Mouse (Mus musculus): Measurements from ENCODE around the gene Arfgap3. TPM values are rescaled to one million over a fixed set of nuclear protein-coding genes. Genes with fewer than 3 reads are reported as not detected.
A peak's percentile ranks its signal among the peaks of the same experiment; 100 is the strongest.

Gene Arfgap3
- total and polyA plus RNA-seq, 3 experiments, result 8.2 to 12.4 TPM; not detected in 1

- Histone ChIP-seq H3K36me3 (ENCODE audit: control insufficient read depth in 1 of 2, insufficient read depth in 2 of 2, low read length in 2 of 2) (peaks cover 0 to 10% of the 10 kb centered on the region in 2 experiments; a peak in 2 of 4 replicates), H3K4me1 (ENCODE audit: control insufficient read depth in 1 of 2, insufficient read depth in 2 of 2, low read length in 2 of 2) (peaks cover 6 to 17% of the 10 kb centered on the region in 2 experiments; a peak in 3 of 4 replicates), H3K27ac (ENCODE audit: control insufficient read depth, low read depth, low read length) (no peak overlapping the region), H3K79me2 (ENCODE audit: control insufficient read depth, insufficient read depth, low read length, poor library complexity) (no peaks in the 10 kb centered on the region), H3K9me3 (replicated peaks; ENCODE audit: insufficient read depth, low read length) (no peaks in the 10 kb centered on the region), H3K4me3 (ENCODE audit: control insufficient read depth in 1 of 2, insufficient read depth in 1 of 2, low read depth in 2 of 2, low read length in 2 of 2) (no peak overlapping the region), H3K27me3 (ENCODE audit: control insufficient read depth in 1 of 2, insufficient read depth in 2 of 2, low read length in 2 of 2) (no peaks in the 10 kb centered on the region), H3K9ac (ENCODE audit: control insufficient read depth, low read depth, low read length, poor library complexity, severe bottlenecking) (no peak overlapping the region)
- DNase-seq (ENCODE audit: low read depth, low spot score), result no peak
- TF ChIP-seq MEF2A (IDR thresholded peaks at IDR 0.05; ENCODE audit: extremely low read depth, insufficient replicate concordance, low read depth, low read length, poor library complexity, severe bottlenecking), result no peak
- peak; percentile 24; the same call in 1 of the 2 replicates for TF ChIP-seq RCOR1 (IDR thresholded peaks at IDR 0.05; ENCODE audit: low read depth, low read length)
- 0 out of 2 replicates have a peak, but pooled peaks have one; percentile 21 for TF ChIP-seq MYC (IDR thresholded peaks at IDR 0.05; ENCODE audit: low read depth, low read length)
- TF ChIP-seq BHLHE40 (IDR thresholded peaks at IDR 0.05; ENCODE audit: borderline replicate concordance, low read depth, low read length), result no peak
- no peak for TF ChIP-seq CHD2 (IDR thresholded peaks at IDR 0.05; ENCODE audit: low read length)
- no peak for TF ChIP-seq E2F4 (IDR thresholded peaks at IDR 0.05; ENCODE audit: borderline replicate concordance, low read depth, low read length)
- no peak for TF ChIP-seq TBP (IDR thresholded peaks at IDR 0.05; ENCODE audit: low read depth, low read length)
- TF ChIP-seq JUND (IDR thresholded peaks at IDR 0.05; ENCODE audit: low read depth, low read length), result no peak
- no peak for TF ChIP-seq USF2 (IDR thresholded peaks at IDR 0.05; ENCODE audit: borderline replicate concordance in 1 of 2, insufficient read depth in 1 of 2, low read depth in 1 of 2, low read length in 2 of 2)
- peak; percentile 65 for TF ChIP-seq GATA1 (IDR thresholded peaks at IDR 0.05; ENCODE audit: low read depth, low read length)
- no peak for TF ChIP-seq NELFE (IDR thresholded peaks at IDR 0.05; ENCODE audit: low read depth, low read length)
- peak; percentile 77 for TF ChIP-seq TCF12 (IDR thresholded peaks at IDR 0.05; ENCODE audit: low read depth, low read length)
- TF ChIP-seq POLR2AphosphoS5 (IDR thresholded peaks at IDR 0.05; ENCODE audit: borderline replicate concordance, low read depth, low read length), result no peak
- no peak for TF ChIP-seq MYB (IDR thresholded peaks at IDR 0.05; ENCODE audit: low read depth, low read length)
- peak; percentile 19; the same call in 1 of the 2 replicates for TF ChIP-seq TAL1 (IDR thresholded peaks at IDR 0.05; ENCODE audit: low read length)
- TF ChIP-seq MAX (IDR thresholded peaks at IDR 0.05; ENCODE audit: low read length), result no peak
- peak; percentile 39; the same call in 1 of the 2 replicates for TF ChIP-seq ETS1 (IDR thresholded peaks at IDR 0.05; ENCODE audit: low read depth, low read length)
- TF ChIP-seq EP300 (IDR thresholded peaks at IDR 0.05; ENCODE audit: low read depth in 1 of 2, low read length in 2 of 2), result peak; percentile 69 to 73
- TF ChIP-seq ELF1 (IDR thresholded peaks at IDR 0.05; ENCODE audit: low read depth, low read length), result no peak
- no peak for TF ChIP-seq CHD1 (IDR thresholded peaks at IDR 0.05; ENCODE audit: low read depth, low read length)
- TF ChIP-seq POLR2A (IDR thresholded peaks at IDR 0.05; ENCODE audit: control insufficient read depth in 1 of 2, insufficient read depth in 1 of 2, low read depth in 1 of 2, low read length in 2 of 2, poor library complexity in 1 of 2), result no peak
- TF ChIP-seq NRF1 (IDR thresholded peaks at IDR 0.05; ENCODE audit: insufficient read depth, low read depth, low read length, poor library complexity, severe bottlenecking), result no peak
- no peak for TF ChIP-seq SIN3A (IDR thresholded peaks at IDR 0.05; ENCODE audit: low read length)
- no peak for TF ChIP-seq SMC3 (IDR thresholded peaks at IDR 0.05; ENCODE audit: low read depth, low read length)
- TF ChIP-seq MXI1 (IDR thresholded peaks at IDR 0.05; ENCODE audit: low read depth, low read length), result no peak; the same call in 1 of the 2 replicates
- TF ChIP-seq USF1 (IDR thresholded peaks at IDR 0.05; ENCODE audit: low read depth, low read length), result peak; percentile 76
Observed at GRCm38 (mm10) chr15:83292261-83293056, 57.6 kb downstream of the Arfgap3 start.

Measured in MEL (cell line).